Mouse (Mus musculus) ZHBTc4 (cell line): ENCODE results near the gene Pacsin2.
"Not testable (repeated sequence)": the region's sequence is repeated elsewhere in the genome, so short reads cannot be mapped to it uniquely, and the experiment has no call there.

ENCODE experiments used
- DNase-seq: peaks from one replicate; pipeline ENCODE4 v3.0.0-alpha.2; 2011; ENCODE audit warnings: low read depth, low spot score

Pacsin2 gene

DNA sequence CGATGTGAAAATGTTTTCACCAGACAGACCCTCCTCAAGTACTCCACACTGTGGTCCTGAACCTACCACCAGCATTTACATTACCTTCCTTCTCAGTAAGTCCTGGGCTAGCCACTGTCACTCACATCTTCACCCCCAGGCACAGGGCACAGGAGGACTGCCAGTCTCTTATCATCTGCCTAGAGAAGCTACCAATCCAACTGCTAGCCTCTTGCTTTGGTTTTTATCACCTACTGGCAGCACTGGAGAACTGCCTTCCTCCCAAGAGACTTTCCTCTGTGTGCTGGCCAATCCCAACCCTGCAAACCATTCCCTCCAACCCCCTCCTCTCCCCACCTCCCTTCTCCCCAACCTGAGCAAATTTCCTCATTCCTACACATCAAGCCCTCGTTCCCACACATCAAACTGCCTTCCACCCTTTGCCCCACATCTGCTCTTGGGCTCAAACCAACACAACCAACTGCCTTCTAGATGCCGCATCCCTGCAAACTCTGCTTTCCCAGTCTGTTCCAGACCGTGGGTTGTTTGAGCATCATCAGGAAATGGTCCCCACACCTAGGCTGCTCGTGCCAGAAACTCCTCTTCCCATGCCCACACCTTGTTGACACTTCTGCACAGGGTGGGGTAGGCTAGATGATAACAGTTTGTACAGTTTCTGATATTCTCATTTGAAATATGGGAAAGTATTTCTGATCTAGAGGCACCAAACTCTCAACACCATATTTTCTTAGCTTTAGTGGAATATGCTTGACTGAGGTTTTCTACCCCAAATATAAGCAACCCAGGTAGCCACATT is 40.6 kb downstream of the Pacsin2 start:
- peak; percentile 40 for DNase-seq

DNA sequence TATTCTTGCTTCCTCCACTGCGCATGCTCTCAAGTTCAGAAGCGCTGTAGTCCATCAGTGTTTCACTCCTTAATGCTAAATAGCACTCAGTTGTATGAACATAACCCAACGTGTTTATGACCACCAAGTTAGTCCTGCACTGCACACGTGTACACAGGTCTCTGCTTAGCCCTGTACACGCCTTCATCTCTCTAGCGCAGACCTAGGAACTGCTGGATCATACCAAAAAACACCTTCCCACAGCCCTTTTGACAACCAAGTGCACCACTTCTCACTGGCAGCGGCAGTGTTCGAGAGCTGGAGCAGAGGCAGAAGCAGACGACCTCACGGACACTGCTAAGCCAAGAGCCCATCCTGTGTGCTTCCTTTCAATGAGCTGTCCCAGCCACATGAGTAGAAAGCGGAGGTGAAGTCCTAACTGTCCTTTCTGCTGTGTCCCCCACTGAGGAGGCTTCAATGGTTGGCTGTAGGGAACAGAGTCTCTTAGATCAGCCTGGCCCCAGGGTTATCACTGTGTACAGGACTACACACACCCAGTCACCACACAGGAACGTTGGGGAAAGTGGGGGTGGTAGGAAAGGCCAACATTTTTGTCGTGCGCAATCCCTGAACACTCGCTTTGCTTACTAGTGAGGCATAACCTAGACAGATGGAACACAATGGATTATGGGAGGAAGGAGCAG is 42.0 kb downstream of the Pacsin2 start:
- DNase-seq = no peak

DNA sequence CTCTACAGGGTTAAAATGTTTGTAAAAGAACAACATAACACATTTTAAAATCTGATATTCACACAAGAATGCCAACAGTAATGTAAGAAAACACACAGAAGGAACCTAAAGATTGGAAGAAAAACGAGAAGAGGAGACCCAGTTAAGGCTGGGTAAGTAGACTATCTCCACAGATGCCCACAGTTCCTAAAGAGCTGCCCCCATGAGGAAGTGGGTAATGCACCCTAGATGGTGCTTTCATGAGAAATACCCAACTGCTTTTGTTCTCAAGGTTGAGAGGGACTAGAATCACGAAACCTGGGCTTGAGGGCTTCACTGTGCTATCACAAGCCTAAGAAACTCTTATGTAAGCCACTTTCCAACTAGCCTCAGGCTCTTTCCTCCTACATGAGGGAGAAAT is 44.8 kb downstream of the Pacsin2 start:
- no peak for DNase-seq

DNA sequence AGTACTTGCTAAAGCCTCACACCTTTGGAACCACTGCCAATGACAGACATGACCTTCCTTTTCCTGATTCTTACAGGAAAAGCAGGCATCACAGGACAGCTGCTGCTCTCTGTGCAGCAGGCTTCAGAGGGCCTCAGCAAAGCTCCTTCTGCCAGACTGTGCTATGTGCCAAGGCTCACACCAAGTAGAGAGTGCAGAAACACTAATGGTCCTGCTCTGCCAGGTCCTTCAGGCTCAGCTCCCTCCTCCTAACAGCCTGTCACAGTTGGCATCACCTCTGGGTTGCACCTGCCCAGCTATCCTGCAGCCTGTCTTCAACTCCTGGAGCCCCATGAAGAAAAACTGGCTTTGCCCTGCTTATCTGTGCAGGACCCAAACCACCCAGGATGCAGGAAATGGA is 45.7 kb downstream of the Pacsin2 start:
- DNase-seq = no peak

DNA sequence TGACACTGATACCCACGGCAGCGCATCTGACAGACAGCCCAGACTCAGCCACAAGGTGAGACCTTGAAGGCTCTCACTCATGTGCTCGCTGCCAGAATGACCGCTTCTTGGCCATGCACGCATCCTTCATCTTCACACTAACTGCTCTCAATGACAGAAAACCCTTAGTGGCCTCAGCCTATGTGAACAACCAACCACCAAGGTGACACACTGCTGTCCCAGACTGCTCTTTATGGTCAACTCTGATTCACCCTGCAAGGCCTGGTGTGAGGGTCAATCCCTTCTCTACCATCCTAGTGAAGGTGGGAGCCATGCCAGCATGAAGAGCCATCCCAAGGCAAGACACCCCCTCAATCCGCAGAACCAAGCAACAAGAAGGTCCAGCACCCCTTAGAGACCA is 46.5 kb downstream of the Pacsin2 start:
- DNase-seq = no peak

DNA sequence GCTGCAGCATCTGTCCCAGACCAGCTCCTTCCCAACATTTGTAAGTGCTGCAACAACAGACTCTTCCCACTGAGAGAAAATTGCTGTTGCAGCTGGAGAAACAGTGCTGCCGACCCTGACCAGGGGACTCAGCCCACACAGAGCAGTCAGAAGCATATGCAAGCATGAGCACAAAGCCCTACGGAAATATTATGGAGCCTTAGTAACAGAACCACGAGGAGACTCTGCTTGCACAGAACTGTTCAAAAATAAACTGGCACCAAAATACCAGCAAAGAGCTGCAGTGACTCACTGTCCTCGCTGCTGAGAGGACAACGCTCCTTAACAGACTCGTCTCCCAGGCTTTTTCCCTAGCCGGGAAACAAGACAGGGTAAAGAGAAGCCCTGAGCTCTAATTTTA is 47.0 kb downstream of the Pacsin2 start:
- DNase-seq = no peak

DNA sequence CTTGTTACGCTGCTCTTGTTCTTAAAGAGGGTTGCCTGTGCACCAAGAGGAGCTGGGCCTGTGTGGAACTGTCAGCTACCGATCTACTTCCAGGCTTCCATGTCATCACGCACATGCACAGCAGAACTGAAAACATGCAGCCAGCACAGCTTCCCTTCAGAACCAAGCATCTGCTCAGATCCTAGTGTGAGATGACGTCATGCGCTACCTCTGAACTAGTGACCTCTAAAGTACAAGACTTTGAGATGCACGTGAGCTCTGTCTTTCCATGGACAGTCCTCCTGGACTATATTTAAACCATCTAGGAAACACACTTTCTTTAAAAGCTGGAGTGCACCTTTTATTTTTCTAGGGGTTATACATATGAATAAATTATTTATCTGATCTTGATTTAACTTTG is 49.0 kb downstream of the Pacsin2 start:
- DNase-seq = no peak

DNA sequence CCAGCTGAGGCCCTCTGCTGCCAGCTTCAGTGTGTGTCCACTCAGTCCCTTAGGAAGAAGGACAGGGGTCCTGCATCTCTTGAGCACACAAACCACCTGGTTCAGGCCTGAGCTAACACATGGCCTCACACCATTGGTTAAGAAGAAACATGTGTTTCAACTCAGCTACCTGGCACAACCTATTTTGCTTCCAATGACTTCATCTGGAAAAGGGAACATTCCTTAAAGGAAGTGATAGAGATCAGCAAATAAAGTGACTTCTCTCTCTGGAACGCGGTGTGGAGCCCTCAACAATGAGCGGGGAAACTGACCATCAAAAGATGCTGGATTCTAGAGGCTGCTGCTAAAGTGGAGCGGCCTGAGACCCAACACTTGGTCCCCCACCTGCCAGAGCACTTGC is 52.8 kb downstream of the Pacsin2 start:
- no peak for DNase-seq

DNA sequence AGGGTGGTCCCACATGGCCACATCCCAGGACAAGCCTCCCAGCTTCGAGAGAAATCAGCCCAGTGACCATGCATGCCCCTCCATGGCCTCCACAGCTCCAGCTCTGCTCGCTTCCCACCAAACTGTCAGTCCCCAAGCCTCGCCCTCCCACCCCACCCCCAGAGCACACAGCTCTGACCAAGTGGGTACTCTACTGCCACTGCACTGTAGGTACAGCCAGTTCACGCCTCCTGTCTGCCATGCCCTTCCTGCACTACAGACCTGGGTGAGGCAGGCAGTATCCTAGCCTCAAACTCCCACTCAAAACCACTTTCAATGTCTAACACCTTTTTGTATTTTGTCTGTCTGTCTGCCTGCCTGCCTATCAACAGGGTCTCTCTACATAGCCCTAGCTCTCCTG is 53.7 kb downstream of the Pacsin2 start:
- no peak for DNase-seq

DNA sequence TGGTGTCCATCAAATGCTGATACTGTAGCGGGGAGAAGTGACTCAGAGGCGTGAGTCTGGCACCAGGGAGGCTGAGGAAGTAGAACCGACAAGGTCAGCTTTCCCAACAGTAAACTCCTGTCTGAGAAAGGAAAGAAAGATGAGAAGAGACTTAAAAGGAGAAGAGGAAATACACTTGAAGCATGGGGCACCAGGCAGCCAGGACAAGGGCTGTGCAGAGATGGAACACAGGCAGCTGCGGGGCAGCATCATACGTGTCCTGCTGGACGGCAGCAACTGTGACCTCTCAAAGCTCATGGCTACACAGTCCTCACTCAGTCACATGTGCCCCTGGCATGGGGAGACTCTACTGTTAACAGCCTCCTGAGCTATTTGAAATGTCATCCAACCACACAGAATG is 54.1 kb downstream of the Pacsin2 start:
- no peak for DNase-seq

DNA sequence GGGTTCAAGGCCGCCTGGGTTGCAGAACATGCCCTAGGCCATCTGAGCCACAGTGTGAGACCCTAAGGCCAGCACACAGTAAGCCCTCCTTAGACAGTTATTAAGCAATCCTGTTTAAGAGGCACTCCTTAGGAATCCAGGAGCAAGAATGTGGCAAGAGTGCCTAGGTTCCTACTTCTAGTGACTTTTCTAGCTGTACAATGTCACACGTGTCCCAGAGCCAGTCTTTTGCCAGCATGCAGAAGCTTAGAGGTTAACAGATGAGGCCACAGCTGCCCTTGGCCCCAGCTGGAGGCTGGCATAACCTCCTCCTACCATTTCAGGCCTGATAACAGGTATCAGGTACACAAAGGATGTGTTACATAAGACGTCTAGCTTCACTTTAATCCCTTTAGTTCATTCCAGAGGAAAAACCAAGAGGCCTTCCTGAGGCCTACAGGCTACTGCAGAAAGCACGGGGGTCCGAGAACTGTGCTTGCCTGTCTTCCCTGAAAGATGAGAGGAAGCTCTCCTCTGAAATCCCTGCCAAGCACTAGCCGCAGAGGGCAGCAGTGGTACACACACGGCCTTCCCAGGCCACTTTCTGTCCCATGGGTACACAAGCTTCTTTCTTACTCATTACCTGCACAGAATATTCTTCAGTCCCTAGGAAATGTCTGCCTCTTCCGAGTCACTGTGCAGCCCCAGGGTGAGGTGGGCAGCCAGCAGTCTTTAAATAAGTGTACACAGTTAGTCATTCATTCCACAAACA is 55.5 kb downstream of the Pacsin2 start:
- DNase-seq = no peak

DNA sequence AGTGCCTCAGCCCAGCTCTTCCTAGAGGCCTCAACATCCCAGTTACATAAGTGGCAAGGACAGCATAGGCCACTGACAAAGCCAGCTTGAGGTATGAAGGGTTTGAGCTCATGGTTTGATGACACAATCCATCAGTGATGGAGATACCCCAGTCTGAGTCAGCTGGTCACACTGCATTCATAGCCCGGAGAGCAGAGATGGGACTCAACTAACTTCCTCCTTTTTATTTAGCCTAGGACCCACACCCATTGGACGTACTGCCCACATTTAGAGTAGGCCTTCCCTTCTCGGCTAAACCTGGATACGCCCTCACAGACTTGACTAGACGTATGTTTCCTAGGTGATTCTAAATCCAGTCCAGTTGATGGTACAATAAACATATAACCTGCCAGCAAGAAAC is 56.2 kb downstream of the Pacsin2 start:
- no peak for DNase-seq

DNA sequence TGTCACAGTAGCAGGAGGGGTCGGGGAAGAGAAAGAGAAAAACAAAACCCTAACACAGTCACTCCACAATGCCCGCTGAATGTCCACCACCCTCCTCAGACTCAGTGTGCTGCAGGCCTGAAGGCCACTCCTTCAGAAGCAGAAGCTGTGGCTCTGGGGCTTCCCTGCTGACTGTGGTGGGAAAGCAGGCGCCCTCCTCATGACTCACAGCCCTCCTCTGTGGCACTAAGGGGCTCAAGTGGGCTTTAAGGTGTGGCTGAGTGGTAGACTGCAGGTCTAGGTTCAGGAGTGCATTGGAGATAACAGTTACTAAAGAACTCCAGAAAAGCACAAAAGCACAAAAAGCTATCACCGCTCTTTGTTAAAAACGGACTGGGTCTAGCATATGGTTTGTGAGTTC is 56.9 kb downstream of the Pacsin2 start:
- DNase-seq = no peak

DNA sequence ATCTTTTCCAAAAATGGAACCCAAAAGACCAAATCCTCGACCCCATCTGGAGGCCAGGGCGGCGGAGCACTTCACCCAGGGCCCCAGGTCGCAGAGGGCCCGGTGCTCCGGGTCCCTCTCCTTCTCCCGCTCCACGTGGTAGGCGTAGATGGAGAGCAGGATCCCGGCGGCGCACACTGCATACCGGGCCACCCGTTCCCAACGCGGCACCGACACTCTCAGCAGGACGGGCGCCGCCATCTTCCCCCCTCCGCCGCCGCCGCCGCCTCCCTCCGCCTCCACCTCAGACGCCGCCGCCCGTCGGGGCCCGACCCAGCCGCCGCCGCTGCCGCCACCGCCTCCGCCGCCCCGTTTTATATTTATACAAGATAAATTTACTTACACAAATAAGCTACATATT is 58.5 kb downstream of the Pacsin2 start:
- not testable (repeated sequence) for DNase-seq

DNA sequence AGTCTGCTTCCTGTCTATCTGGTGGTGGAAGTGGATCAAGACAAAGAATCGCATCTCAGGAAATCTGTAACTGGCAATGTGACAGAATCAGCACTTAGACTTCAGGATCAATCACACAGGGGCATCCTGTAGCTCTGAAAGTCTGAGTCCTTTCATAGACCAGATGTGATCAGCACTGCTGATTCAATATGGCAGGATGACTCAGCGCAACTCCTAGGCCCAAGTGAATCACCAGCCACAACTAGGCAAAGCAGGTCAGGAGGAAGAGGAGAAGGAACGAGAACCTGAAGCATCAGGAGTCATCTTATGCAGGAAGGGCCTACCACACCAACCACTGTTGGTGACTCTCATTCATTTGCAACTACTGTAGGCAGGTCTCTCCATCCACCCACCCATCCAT is 60.4 kb downstream of the Pacsin2 start:
- no peak for DNase-seq

DNA sequence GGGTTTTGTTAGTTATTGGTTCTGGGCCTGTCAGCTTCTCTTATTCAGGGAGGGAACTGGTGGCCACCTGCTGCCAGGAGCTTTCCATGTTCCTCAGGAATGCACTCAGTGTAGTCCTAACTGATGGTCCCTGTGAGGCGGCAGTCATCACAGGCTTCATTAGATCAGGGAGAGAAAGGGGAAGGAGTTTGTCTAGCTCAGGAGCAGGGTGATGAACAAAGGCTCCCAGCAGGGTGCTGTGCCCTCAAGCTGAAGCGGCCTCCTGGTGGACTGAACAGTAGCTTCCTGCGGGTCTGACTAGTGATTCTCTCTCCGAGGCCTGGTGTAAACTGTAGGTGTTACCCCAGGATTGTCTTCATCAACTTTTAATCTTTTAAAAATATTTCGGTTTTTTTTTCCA is 61.4 kb downstream of the Pacsin2 start:
- DNase-seq = peak; percentile 90

DNA sequence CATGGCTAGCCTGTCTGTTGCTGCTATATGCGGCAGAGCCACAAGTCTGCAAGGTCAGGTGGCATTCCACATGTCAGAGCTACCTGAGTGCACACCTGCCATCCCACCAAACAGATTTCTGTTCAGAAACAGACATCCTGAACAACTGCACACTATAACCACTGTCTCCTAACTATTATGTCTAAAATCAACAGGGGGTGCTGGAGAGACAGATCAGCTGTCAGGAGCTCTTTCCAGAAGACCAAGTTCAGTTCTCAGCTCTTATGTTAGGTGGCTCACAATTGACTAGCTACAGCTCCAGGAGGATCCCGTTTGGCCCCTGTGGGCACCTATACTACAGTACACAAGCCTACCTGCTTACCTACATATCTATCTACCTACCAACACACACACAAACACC is 71.7 kb downstream of the Pacsin2 start:
- no peak for DNase-seq

DNA sequence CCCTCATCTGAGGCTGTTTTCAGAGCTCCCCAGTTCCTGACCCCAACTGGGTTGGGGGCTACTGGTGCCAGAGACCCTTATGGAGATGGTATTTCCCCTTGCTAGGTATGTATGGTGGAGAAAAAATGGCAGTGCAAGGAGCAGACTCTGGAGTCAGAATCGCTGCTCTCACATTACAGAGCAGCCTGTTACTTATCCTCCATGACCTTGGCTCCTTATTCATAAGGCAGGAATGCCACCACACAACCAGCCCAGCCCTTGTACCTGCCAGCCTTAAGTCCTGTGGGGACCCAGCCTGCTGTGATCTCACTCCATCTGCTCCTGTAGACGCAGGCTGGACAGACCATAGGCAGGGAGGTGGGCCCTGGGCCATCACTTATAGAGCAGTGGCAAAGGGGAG is 76.5 kb downstream of the Pacsin2 start:
- no peak for DNase-seq

DNA sequence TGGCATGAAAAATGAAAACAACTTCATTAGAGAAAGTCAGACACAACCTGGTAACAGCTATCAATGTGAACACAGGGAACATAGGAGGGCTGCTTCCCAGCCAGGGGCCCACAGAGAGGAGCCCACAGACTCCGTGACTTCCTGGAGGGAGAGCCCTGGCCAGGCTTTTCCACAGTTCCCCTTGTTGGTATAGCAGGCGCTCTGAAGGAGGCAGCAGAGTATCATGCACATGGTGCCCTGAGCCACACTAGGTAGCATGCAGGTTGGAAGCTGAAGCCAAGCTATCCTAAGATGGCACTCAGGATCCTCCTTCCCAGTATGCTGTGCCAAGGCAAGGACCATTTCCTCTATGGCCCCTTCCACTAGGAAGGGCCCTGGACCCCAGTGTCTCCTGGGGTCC is 80.8 kb downstream of the Pacsin2 start:
- no peak for DNase-seq

DNA sequence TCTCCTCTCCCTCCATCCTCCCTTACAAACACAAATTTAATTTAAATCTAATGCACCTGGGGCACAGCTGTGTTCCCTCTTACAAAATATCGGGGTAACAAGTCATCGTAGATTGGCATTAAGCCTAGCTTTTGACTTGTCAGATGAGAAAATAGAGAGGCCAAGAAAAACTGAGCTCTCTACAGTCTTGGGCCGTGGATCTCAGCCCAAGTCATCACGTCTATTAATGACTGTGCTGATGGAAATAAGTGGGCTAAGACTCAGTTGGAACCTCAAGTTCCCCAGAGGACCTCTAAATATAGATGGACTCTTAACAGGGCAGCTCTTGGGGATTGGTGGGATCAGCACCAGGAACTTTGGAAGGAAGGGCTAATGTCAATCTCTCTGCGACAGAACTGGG is 81.3 kb downstream of the Pacsin2 start:
- DNase-seq = no peak

DNA sequence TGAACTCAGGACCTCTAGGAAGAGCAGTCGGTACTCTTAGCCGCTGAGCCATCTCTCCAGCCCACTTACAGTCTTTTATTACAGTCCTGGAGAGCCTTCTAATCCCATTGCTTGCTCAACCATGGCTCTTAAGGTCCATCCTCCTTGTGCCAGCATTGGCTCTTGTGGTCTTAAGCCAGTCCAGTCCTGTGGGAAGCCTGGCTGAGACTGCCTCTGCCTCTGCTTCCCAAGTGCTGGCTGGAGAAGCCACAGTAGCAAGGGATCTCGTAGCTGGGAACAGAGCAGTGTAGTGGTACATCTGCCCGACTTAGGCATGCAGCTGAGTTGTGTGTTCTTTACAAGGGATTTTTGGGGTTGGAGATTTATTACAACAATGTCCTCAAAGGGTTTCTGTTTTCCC is 81.9 kb downstream of the Pacsin2 start:
- no peak for DNase-seq

DNA sequence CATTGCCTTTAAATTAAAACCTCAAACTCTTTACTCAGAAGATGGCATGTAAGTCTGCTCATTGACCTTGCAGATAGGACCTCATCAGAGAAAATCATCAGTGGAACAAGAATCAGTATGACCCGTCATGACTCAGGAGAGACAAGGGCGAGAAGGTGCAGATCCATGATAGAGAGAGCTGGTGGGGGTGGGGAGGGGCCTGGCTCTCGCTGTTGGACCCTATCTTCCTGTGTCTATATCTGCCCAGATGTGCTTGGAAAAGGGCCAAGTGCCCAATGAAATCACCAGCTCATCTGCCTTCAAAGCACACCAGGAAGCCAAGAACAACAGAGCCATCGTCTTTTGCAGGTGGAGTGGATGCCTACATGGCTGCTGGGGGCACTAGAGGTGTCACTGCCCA is 87.3 kb downstream of the Pacsin2 start:
- no peak for DNase-seq

DNA sequence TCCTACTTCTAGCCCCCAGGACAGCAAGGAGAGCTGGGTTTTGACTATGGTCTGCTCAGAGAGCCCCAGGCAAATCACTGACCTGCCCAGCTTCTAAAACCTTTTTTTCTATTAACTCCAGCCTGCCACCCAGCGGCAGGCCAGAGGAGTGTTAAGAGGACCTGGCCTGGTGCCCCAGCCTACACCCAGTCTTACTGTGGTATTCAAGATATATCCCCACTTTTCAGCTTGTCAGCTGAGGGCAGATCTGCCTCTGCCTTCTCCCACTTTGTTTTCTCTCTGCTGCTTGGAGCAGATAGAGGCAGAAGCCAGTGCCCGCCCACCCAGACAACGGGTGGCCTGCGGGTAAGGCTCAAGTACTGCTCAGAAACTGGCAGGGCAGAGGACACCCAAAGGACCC is 89.3 kb downstream of the Pacsin2 start:
- DNase-seq = peak; percentile 74
